Mouse (Mus musculus) heart, embryonic 16.5 days (tissue): Measurements from ENCODE around the gene Paqr7. TPM values are rescaled to one million over a fixed set of nuclear protein-coding genes. Genes with fewer than 3 reads are reported as not detected.
A peak's percentile ranks its signal among the peaks of the same experiment; 100 is the strongest.

Experiments used
- ATAC-seq: fragments of 200-750 bp; cut with Nextera tagmentation; replicated peaks from 2 replicates; pipeline ENCODE4 v1.8.0; 2017; ENCODE audit warnings: moderate number of reproducible peaks; ENCODE audit not compliant: insufficient read depth, low FRiP score; ENCODE audit errors: extremely low read depth
- H3K27ac ChIP-seq: fragments of 300-500 bp; sonication (generic); 2 replicates; pipeline ENCODE4 v1.5.1; 2014; ENCODE audit warnings: mild to moderate bottlenecking, low read length, control low read depth, moderate library complexity
- H3K27me3 ChIP-seq: fragments of 300-500 bp; sonication (generic); 2 replicates; pipeline ENCODE4 v1.6.1; 2014; ENCODE audit warnings: low read length, mixed read lengths; ENCODE audit not compliant: control insufficient read depth, insufficient read depth
- H3K36me3 ChIP-seq: fragments of 300-500 bp; sonication (generic); 2 replicates; pipeline ENCODE4 v1.6.1; 2014; ENCODE audit not compliant: control insufficient read depth, insufficient read depth
- H3K4me1 ChIP-seq: fragments of 300-500 bp; sonication (generic); 2 replicates; pipeline ENCODE4 v1.6.1; 2014; ENCODE audit warnings: low read length, mixed read lengths; ENCODE audit not compliant: control insufficient read depth, insufficient read depth
- H3K4me2 ChIP-seq: fragments of 300-500 bp; sonication (generic); 2 replicates; pipeline ENCODE4 v1.6.1; 2014; ENCODE audit warnings: low read depth, mild to moderate bottlenecking, control low read depth, low read length
- H3K4me3 ChIP-seq: fragments of 300-500 bp; sonication (generic); 2 replicates; pipeline ENCODE4 v1.5.1; 2014; ENCODE audit warnings: mild to moderate bottlenecking, control low read depth, low read length
- H3K9ac ChIP-seq: fragments of 300-500 bp; sonication (generic); 2 replicates; pipeline ENCODE4 v1.6.1; 2014; ENCODE audit warnings: low read length, control low read depth
- H3K9me3 ChIP-seq: fragments of 300-500 bp; sonication (generic); replicated peaks from 2 replicates; pipeline ENCODE4 v1.6.1; 2016; ENCODE audit warnings: low read length; ENCODE audit not compliant: control insufficient read depth
- WGBS: fragments of 180-500 bp; shearing (Covaris S2); extraction: QIAGEN DNeasy Blood & Tissue Kit; methylation state at CpG from one replicate; pipeline ENCODE4 v1.1.7; 2014; 5-methylcytosine and 5-hydroxymethylcytosine counted together
- polyA plus RNA-seq: library from polyadenylated mRNA; unstranded; fragments of >200 nt; fragmentation: Nextera tagmentation; extraction: Ambion mirVana; gene quantifications from 2 replicates; pipeline ENCODE4 v1.2.1, GENCODE M21; 2015

The Paqr7 gene
- polyA plus RNA-seq, 1 experiment from 2014 or later = 13.2 TPM

DNA sequence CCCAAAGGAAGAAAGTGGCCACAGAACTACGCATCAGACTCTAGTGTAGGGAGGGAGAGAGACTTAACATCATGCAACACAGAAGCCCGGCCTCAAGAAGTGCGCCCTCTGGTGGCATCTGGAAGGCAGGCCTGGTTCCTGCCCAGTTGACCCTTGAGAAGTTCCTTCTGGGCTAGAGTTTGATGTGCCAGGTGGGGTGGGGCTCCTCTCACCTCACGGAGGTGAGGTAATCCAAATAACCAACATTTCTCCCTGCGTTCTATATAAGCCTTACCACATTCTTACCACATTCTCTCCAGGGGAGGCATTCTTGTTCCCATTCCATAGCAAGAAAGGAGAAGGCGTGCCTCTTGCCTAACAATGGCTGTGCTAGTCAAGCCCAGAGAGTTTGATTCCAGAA lies 15.6 kb upstream of the Paqr7 start:
- no peaks in the 10 kb centered on the region for H3K4me1 ChIP-seq
- 25% methylated on average over 6 of the region's 6 CpGs for WGBS
- peak; percentile 43 for ATAC-seq
- no peaks in the 10 kb centered on the region for H3K27me3 ChIP-seq
- no peaks in the 10 kb centered on the region for H3K9me3 ChIP-seq
- no peak overlapping the region for H3K4me2 ChIP-seq
- no peak overlapping the region for H3K9ac ChIP-seq
- H3K4me3 ChIP-seq = no peak overlapping the region
- H3K27ac ChIP-seq = no peak overlapping the region
- no peaks in the 10 kb centered on the region; the same call in 1 of the 2 replicates for H3K36me3 ChIP-seq

DNA sequence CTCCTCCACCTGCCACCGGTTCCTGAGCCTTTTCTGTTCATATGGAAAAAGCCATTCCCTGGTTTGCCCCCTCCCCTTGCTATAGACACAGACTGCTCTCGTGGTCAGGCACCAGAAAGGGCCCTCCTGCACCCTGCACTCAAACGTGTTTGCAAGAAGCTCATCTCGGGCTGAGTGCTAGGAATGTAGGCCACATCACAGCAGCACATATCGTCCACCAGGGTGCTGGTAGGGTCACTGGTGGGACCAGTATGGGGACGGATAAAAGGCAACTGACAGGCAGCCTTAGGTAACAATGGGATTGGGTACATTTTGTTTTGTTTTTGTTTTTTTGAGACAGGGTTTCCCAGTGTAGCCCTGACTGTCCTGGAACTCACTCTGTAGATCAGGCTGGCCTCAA lies 15.2 kb upstream of the Paqr7 start:
- Histone ChIP-seq H3K4me1 (no peaks in the 10 kb centered on the region), H3K4me3 (no peak overlapping the region), H3K4me2 (no peak overlapping the region), H3K36me3 (no peaks in the 10 kb centered on the region), H3K27ac (no peak overlapping the region), H3K9ac (no peak overlapping the region), H3K9me3 (no peaks in the 10 kb centered on the region), H3K27me3 (no peaks in the 10 kb centered on the region)
- no peak for ATAC-seq
- WGBS = 50% methylated on average over 6 of the region's 6 CpGs

DNA sequence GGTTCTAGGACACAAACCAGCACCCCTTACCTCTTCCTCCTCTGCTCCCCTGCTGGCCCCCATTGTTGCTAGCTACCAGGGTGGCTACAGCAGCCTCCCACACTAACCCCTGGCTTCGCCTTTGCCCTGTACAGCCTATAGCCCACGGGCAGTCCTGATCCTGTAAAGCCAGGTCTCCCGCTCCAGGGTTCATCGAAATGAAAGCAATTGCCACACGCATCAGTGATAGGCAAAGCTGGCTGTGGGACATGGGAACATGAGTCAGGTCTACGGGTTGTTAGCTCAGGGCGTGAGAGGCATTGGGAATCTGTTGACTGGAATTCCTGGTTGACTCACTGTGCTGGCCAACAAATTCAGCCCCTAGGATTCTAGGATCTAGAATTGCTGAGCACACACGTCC lies 14.1 kb upstream of the Paqr7 start:
- ATAC-seq = no peak
- Histone ChIP-seq H3K36me3 (no peaks in the 10 kb centered on the region), H3K27ac (no peak overlapping the region), H3K4me2 (no peak overlapping the region), H3K4me1 (no peaks in the 10 kb centered on the region), H3K9ac (no peak overlapping the region), H3K27me3 (no peaks in the 10 kb centered on the region), H3K4me3 (no peak overlapping the region), H3K9me3 (no peaks in the 10 kb centered on the region)
- WGBS = 68% methylated on average over 8 of the region's 8 CpGs

DNA sequence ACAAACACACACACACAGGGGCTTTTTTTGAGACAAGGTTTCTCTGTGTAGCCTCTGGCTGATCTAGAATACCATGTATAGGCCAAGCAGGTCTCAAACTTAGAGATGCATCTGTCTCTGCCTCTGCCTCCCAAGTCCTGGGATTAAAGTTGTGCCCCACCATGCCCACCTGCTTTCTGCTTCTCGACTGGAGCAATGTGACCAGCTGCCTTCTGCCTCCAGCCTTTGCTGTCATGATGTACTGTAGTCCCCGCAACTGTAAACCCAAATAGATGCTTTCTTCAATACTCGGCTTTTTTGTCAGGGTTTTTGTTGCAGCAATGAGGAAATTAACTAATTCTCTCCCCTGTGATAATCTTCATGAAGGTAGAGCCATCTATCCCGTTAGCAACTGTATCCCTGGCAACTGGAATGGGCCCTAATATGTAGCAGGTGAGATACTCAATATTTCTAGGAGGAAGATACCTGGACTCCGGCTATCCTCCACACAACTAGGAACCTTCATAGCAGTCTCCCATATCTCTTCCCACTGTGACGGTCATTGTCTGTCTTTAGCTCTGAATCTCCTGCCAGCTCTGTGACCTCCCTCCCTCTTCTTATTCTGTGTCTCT lies 13.3 kb upstream of the Paqr7 start:
- Histone ChIP-seq H3K9me3 (no peaks in the 10 kb centered on the region), H3K4me2 (no peak overlapping the region), H3K4me1 (no peaks in the 10 kb centered on the region), H3K27me3 (no peaks in the 10 kb centered on the region), H3K4me3 (no peak overlapping the region), H3K27ac (no peak overlapping the region), H3K36me3 (no peaks in the 10 kb centered on the region), H3K9ac (no peak overlapping the region)
- no peak for ATAC-seq
- WGBS = 64% methylated on average over 6 of the region's 6 CpGs

DNA sequence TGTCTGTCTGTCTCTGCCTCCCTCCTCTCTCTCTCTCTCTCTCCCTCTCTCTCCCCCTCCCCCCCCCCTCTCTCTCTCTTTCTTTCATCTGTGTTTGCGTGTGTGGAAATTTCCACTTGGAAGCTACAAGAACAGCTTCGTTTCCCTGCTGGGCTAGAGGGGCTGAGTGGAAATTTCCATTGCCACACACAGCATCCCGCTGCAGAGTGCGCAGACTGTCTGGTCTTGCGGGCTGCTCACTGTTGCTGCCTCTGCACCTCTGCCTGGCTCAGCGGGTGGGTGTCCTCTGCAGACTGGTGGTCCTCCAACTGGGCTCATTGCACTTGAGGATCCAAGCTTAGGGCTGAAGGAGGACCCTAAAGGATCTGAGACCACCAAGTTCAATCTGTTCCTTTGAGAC lies 12.8 kb upstream of the Paqr7 start:
- 38% methylated on average over 6 of the region's 6 CpGs for WGBS
- no peak for ATAC-seq
- no peak overlapping the region for H3K9ac ChIP-seq

DNA sequence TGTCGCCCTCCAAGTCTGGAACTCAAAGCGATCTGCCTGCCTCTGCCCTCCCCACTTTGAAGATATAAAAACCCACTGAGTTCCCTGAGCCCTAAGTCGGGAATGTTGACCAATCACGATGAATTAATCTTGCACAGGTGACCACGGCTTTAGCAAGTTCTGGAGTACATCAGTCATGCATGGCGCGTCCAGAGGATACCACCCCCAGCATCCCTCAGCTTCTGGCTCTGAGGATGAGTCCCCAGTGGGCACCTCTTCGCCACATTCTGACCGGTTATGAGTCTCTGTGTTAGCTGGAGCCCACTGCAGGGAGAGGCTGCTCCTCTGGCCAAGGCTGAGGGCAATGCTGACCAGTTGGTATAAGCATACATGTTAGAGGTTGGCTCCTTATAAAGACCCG lies 12.3 kb upstream of the Paqr7 start:
- H3K36me3 ChIP-seq = no peaks in the 10 kb centered on the region
- no peak overlapping the region for H3K9ac ChIP-seq
- no peak overlapping the region for H3K4me3 ChIP-seq
- ATAC-seq = no peak
- no peak overlapping the region for H3K27ac ChIP-seq
- no peaks in the 10 kb centered on the region for H3K9me3 ChIP-seq
- no peaks in the 10 kb centered on the region for H3K4me1 ChIP-seq
- H3K4me2 ChIP-seq = no peak overlapping the region
- no peaks in the 10 kb centered on the region for H3K27me3 ChIP-seq
- 75% methylated on average over 10 of the region's 10 CpGs for WGBS

More for the DNA sequence above, 12.8 kb upstream of the Paqr7 start:
- no peaks in the 10 kb centered on the region for H3K9me3 ChIP-seq
- H3K27me3 ChIP-seq = no peaks in the 10 kb centered on the region
- H3K4me1 ChIP-seq = no peaks in the 10 kb centered on the region
- no peak overlapping the region for H3K4me3 ChIP-seq
- H3K36me3 ChIP-seq = no peaks in the 10 kb centered on the region
- H3K4me2 ChIP-seq = no peak overlapping the region
- no peak overlapping the region for H3K27ac ChIP-seq

DNA sequence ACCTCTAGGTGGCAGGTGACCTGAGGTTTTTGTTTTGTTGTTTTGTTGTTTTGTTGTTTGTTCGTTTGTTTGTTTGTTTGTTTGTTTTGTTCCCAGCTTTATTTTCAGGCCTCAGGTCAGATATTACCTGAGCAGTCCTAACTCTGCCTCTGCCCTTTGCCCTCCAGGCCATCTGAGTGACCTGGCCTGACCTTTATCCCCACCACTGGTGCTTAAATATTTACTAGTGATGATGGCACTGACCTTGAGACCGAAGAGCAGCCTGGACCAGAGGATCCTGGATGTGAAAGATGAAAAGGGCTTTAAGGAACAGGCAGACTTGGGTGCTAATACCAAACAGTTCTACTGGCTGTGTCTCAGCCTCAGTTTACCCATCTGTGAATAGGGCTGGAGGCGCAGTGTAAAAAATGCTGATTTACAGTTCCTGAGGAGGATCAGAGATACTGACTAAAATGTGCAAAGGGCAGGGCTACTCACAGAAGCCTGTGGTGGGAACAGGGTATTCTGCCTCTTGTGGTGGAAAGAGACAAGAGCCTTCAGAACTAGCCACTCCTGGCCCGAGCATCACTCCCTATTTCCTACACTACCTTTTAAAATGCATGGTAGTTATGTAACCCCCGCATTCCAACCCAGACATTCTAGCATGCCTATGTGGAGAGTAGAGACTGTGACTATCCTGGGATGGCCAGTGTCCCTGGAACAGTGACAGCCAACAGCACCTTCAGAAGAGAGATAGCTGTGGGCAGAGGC lies 11.2 kb upstream of the Paqr7 start:
- Histone ChIP-seq H3K36me3 (no peaks in the 10 kb centered on the region), H3K27me3 (no peaks in the 10 kb centered on the region), H3K9ac (no peak overlapping the region), H3K4me1 (no peaks in the 10 kb centered on the region), H3K27ac (no peak overlapping the region), H3K4me2 (no peak overlapping the region), H3K4me3 (no peak overlapping the region), H3K9me3 (no peaks in the 10 kb centered on the region)
- WGBS = 84% methylated on average over 5 of the region's 5 CpGs
- ATAC-seq = no peak

DNA sequence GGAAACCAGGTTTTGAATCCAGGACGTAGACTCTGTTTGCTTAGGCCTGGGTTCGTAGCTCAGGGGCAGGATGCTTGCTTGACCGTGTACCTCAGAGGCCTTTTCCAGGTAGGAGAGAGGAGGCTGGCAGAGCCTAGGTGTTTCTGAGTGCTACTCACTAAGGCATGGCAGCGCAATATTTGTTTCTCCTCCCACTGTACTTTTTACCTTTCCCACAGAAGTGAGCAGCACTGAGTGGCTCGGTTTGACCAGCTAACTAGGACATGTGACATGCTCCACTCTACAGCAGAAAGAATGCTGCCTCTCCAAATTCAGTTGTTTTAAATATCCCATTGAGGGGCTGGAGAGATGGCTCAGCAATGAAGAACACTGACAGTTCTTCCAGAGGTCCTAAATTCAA lies 8.3 kb upstream of the Paqr7 start:
- Histone ChIP-seq H3K36me3 (no peaks in the 10 kb centered on the region), H3K27ac (no peak overlapping the region), H3K9me3 (no peaks in the 10 kb centered on the region), H3K4me2 (no peak overlapping the region), H3K4me1 (no peaks in the 10 kb centered on the region), H3K9ac (no peak overlapping the region), H3K27me3 (no peaks in the 10 kb centered on the region), H3K4me3 (no peak overlapping the region)
- 81% methylated on average over 5 of the region's 5 CpGs for WGBS
- no peak for ATAC-seq

DNA sequence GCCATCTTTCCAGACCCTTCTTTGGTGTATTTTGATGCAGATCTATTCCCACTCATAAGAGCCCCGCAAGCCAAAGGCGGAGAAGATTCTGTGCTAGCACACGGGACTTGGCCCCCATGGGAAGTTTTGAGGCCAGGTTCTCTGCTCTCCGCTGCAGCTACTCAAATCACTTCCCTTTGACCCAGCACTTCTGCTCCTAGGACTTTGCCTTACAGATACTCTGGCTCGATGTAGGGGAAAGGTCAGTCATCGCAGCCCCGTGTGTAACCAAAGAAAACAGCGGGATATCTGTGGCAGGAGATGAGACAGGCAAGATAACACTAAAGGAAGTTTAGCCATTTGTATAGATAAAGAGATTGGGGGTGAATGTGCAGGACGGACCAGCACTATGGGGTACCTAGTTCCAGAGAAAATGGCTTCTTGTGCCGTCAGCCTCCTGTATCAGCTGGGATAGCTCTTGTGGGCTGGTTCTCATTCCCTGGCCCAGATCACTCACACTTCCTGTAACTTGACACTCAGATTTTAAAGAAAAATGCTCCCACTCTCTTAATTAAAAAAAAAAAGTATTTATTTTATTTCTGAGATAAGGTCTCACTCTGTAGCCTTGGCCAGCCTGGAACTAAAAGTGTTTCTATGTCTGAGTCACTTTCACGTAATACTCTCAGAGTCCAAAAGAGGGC lies 6.4 kb upstream of the Paqr7 start:
- no peak for ATAC-seq
- Histone ChIP-seq H3K36me3 (no peaks in the 10 kb centered on the region), H3K4me2 (no peak overlapping the region), H3K27ac (no peak overlapping the region), H3K9ac (no peak overlapping the region), H3K9me3 (no peaks in the 10 kb centered on the region), H3K4me1 (peaks cover 8% of the 10 kb centered on the region), H3K4me3 (no peak overlapping the region), H3K27me3 (no peaks in the 10 kb centered on the region)
- WGBS = 74% methylated on average over 11 of the region's 11 CpGs
